Mouse (Mus musculus) embryonic stem cell, embryonic (primary cell): ENCODE data around the gene Kif5c.

ENCODE experiments used
- CTCF ChIA-PET, 4 experiments: fragments of 300-600 bp in 2 of 4; fragments of 350-600 bp in 2 of 4; sonication (Branson Sonifier 250); formaldehyde crosslinking; loops; one replicate each; lab custom pipeline; 2022; ENCODE audit warnings: inconsistent platforms in 2 of 4; lab: Charles Lee
- POLR2A ChIA-PET, 4 experiments: fragments of 300-600 bp in 2 of 4; fragments of 350-600 bp in 2 of 4; sonication (Branson Sonifier 250); formaldehyde crosslinking; loops; one replicate each; lab custom pipeline; 2022; ENCODE audit warnings: antibody characterized with exemption in 4 of 4, inconsistent platforms in 1 of 4; lab: Charles Lee

Gene Kif5c

GRCm38 (mm10) chr2:49727686-49728085, 108.6 kb downstream of the Kif5c start:
- ChIA-PET POLR2A (interaction anchor here in 3 of 4 experiments (0.5 to 1.9 kb wide), 7 partner anchors 17 to 907 kb away, joined by 3 to 7 read pairs (median 3); partner anchors contain the start of gene Mbd5 (in 1 of the 3)), CTCF (interaction anchor here (0.6 to 2.3 kb wide), 19 partner anchors 9 to 815 kb away, joined by 3 to 11 read pairs (median 3); no protein-coding TSS in a partner anchor)

- CTCF ChIA-PET: interaction anchor here in 1 of 4 experiments (0.8 kb wide), 1 partner anchor 35 kb away, joined by 3 read pairs; no protein-coding TSS in a partner anchor
- POLR2A ChIA-PET: interaction anchor here in 1 of 4 experiments (1.2 kb wide), 1 partner anchor 277 kb away, joined by 4 read pairs; no protein-coding TSS in a partner anchor
Measured at GRCm38 (mm10) chr2:49728896-49729610, 110.0 kb downstream of the Kif5c start.

GRCm38 (mm10) chr2:49729611-49729969, 110.5 kb downstream of the Kif5c start:
- POLR2A ChIA-PET: interaction anchor here in 1 of 4 experiments (1.2 kb wide), 1 partner anchor 277 kb away, joined by 4 read pairs; no protein-coding TSS in a partner anchor

GRCm38 (mm10) chr2:49730183-49730582, 111.1 kb downstream of the Kif5c start:
- CTCF ChIA-PET: interaction anchor here in 1 of 4 experiments (0.8 kb wide), 1 partner anchor 34 kb away, joined by 3 read pairs; no protein-coding TSS in a partner anchor
- POLR2A ChIA-PET: interaction anchor here in 2 of 4 experiments (0.6 to 1.2 kb wide), 3 partner anchors 278 to 784 kb away, joined by 3 to 4 read pairs (median 4); no protein-coding TSS in a partner anchor

More at GRCm38 (mm10) chr2:49729611-49729969, 110.5 kb downstream of the Kif5c start:
- CTCF ChIA-PET: interaction anchor here in 1 of 4 experiments (0.8 kb wide), 1 partner anchor 35 kb away, joined by 3 read pairs; no protein-coding TSS in a partner anchor

GRCm38 (mm10) chr2:49732745-49733655, 113.9 kb downstream of the Kif5c start:
- ChIA-PET CTCF (interaction anchor here (0.5 to 2.3 kb wide), 11 partner anchors 11 to 1184 kb away, joined by 3 to 7 read pairs (median 3); no protein-coding TSS in a partner anchor), POLR2A (interaction anchor here in 2 of 4 experiments (0.5 to 1.4 kb wide), 4 partner anchors 8 to 819 kb away, joined by 3 to 6 read pairs (median 3); no protein-coding TSS in a partner anchor)

GRCm38 (mm10) chr2:49733656-49734008, 114.5 kb downstream of the Kif5c start:
- POLR2A ChIA-PET: interaction anchor here in 2 of 4 experiments (0.5 to 1.4 kb wide), 3 partner anchors 10 to 819 kb away, joined by 3 to 6 read pairs (median 3); no protein-coding TSS in a partner anchor
- CTCF ChIA-PET: interaction anchor here in 3 of 4 experiments (0.5 to 2.3 kb wide), 9 partner anchors 8 to 1184 kb away, joined by 3 to 7 read pairs (median 4); no protein-coding TSS in a partner anchor

GRCm38 (mm10) chr2:49734013-49734780, 115.1 kb downstream of the Kif5c start:
- CTCF ChIA-PET: interaction anchor here (0.5 to 1.6 kb wide), 27 partner anchors 8 to 1185 kb away, joined by 3 to 7 read pairs (median 3); partner anchors contain the start of gene Lypd6b (in 1 of the 4)
- POLR2A ChIA-PET: interaction anchor here in 1 of 4 experiments (0.7 kb wide), 1 partner anchor 11 kb away, joined by 3 read pairs; no protein-coding TSS in a partner anchor

GRCm38 (mm10) chr2:49735386-49735785, 116.3 kb downstream of the Kif5c start:
- ChIA-PET POLR2A (no interaction called here), CTCF (interaction anchor here in 2 of 4 experiments (0.6 to 1.2 kb wide), 2 partner anchors 25 to 373 kb away, joined by 3 to 5 read pairs; no protein-coding TSS in a partner anchor)

GRCm38 (mm10) chr2:49739046-49739445, 119.9 kb downstream of the Kif5c start:
- CTCF ChIA-PET: interaction anchor here in 1 of 4 experiments (0.5 to 1.2 kb wide), 2 partner anchors 144 to 292 kb away, joined by 3 read pairs; no protein-coding TSS in a partner anchor
- POLR2A ChIA-PET: interaction anchor here in 1 of 4 experiments (0.8 kb wide), 1 partner anchor 16 kb away, joined by 3 read pairs; no protein-coding TSS in a partner anchor

- ChIA-PET POLR2A (interaction anchor here in 1 of 4 experiments (1.0 kb wide), 1 partner anchor 9 kb away, joined by 3 read pairs; no protein-coding TSS in a partner anchor), CTCF (interaction anchor here in 1 of 4 experiments (1.1 kb wide), 1 partner anchor 23 kb away, joined by 3 read pairs; no protein-coding TSS in a partner anchor)
Measured at GRCm38 (mm10) chr2:49741026-49741425, 121.9 kb downstream of the Kif5c start.

- ChIA-PET POLR2A (interaction anchor here in 1 of 4 experiments (0.6 kb wide), 1 partner anchor 24 kb away, joined by 3 read pairs; no protein-coding TSS in a partner anchor), CTCF (interaction anchor here in 1 of 4 experiments (0.7 kb wide), 1 partner anchor 542 kb away, joined by 3 read pairs; no protein-coding TSS in a partner anchor)
Measured at GRCm38 (mm10) chr2:49741895-49742734, 123.0 kb downstream of the Kif5c start.

GRCm38 (mm10) chr2:49742919-49743318, 123.8 kb downstream of the Kif5c start:
- POLR2A ChIA-PET: interaction anchor here in 1 of 4 experiments (0.6 kb wide), 1 partner anchor 25 kb away, joined by 3 read pairs; no protein-coding TSS in a partner anchor
- CTCF ChIA-PET: interaction anchor here in 1 of 4 experiments (2.2 kb wide), 1 partner anchor 22 kb away, joined by 9 read pairs; no protein-coding TSS in a partner anchor

- ChIA-PET POLR2A (interaction anchor here in 2 of 4 experiments (0.6 kb wide), 2 partner anchors 227 to 293 kb away, joined by 3 read pairs; partner anchors contain the start of gene Epc2 (in 1 of the 2)), CTCF (interaction anchor here in 3 of 4 experiments (0.7 to 2.2 kb wide), 4 partner anchors 9 to 100 kb away, joined by 3 to 9 read pairs (median 4); no protein-coding TSS in a partner anchor)
Measured at GRCm38 (mm10) chr2:49743775-49744174, 124.7 kb downstream of the Kif5c start.

- CTCF ChIA-PET: interaction anchor here in 3 of 4 experiments (0.7 to 2.2 kb wide), 6 partner anchors 10 to 101 kb away, joined by 3 to 9 read pairs (median 4); no protein-coding TSS in a partner anchor
- POLR2A ChIA-PET: interaction anchor here in 2 of 4 experiments (0.6 to 0.7 kb wide), 2 partner anchors 293 to 795 kb away, joined by 3 read pairs; partner anchors contain the start of genes Epc2 (in 1 of the 2) and Mbd5 (in 1 of the 2)
Measured at GRCm38 (mm10) chr2:49744251-49745093, 125.4 kb downstream of the Kif5c start.
